Mouse (Mus musculus) hindbrain, postnatal 0 days (tissue): ENCODE data around the gene Pacs2. TPM values are rescaled to one million over a fixed set of nuclear protein-coding genes. Genes with fewer than 3 reads are reported as not detected.

Experiments used
- ATAC-seq: fragments of 200-750 bp; cut with Nextera tagmentation; 2 replicates; pipeline ENCODE4 v1.8.0; 2017; ENCODE audit warnings: mild to moderate bottlenecking, moderate TSS enrichment, moderate library complexity
- DNase-seq: peaks from one replicate; pipeline ENCODE4 v3.0.0-alpha.2; 2015; ENCODE audit warnings: low spot score
- H3K27ac ChIP-seq: fragments of 300-500 bp; sonication (generic); 2 replicates; pipeline ENCODE4 v1.5.1; 2014; ENCODE audit warnings: mild to moderate bottlenecking
- H3K27me3 ChIP-seq: fragments of 300-500 bp; sonication (generic); 2 replicates; pipeline ENCODE4 v1.6.1; 2014; ENCODE audit warnings: low read length, mixed read lengths; ENCODE audit not compliant: insufficient read depth
- H3K36me3 ChIP-seq: fragments of 300-500 bp; sonication (generic); 2 replicates; pipeline ENCODE4 v1.6.1; 2014; ENCODE audit warnings: low read length, mixed read lengths; ENCODE audit not compliant: insufficient read depth
- H3K4me1 ChIP-seq: fragments of 300-500 bp; sonication (generic); 2 replicates; pipeline ENCODE4 v1.6.1; 2014; ENCODE audit warnings: antibody characterized with exemption, low read length, mixed read lengths; ENCODE audit not compliant: insufficient read depth
- H3K4me2 ChIP-seq: fragments of 300-500 bp; sonication (generic); 2 replicates; pipeline ENCODE4 v1.6.1; 2014; ENCODE audit warnings: low read depth, mild to moderate bottlenecking, low read length, moderate library complexity, mixed read lengths
- H3K4me3 ChIP-seq: fragments of 300-500 bp; sonication (generic); 2 replicates; pipeline ENCODE4 v1.5.1; 2014; ENCODE audit warnings: low read length
- H3K9ac ChIP-seq: fragments of 300-500 bp; sonication (generic); replicated peaks from 2 replicates; pipeline ENCODE4 v1.6.1; 2014; ENCODE audit warnings: mild to moderate bottlenecking, low read length, moderate library complexity, mixed read lengths
- H3K9me3 ChIP-seq: fragments of 300-500 bp; sonication (generic); 2 replicates; pipeline ENCODE4 v1.6.1; 2016; ENCODE audit warnings: low read length, mixed read lengths
- CTCF ChIP-seq: IDR thresholded peaks from 2 replicates; pipeline ENCODE4 v1.5.1; 2016; ENCODE audit warnings: antibody characterized with exemption, control low read depth, low read depth
- WGBS: fragments of 180-500 bp; shearing (Covaris S2); extraction: QIAGEN DNeasy Blood & Tissue Kit; methylation state at CpG from one replicate; pipeline ENCODE4 v1.1.7; 2014; 5-methylcytosine and 5-hydroxymethylcytosine counted together
- polyA plus RNA-seq: library from polyadenylated mRNA; unstranded; fragments of >200 nt; fragmentation: Nextera tagmentation; extraction: Ambion mirVana; gene quantifications from 2 replicates; pipeline ENCODE4 v1.2.1, GENCODE M21; 2015
- total RNA-seq: library from RNA; depleted of rRNA; stranded (reverse); fragments of >200 nt; gene quantifications from 2 replicates; pipeline ENCODE4 v1.2.3, GENCODE M21; 2014

Gene Pacs2
- total and polyA plus RNA-seq, 2 experiments from 2014 or later = 20.3 to 111 TPM

- no peak overlapping the region for H3K9ac ChIP-seq
- H3K9me3 ChIP-seq = no peaks in the 10 kb centered on the region
- DNase-seq (peak; percentile 15), ATAC-seq (no peak)
- no peak overlapping the region for H3K4me2 ChIP-seq
- H3K36me3 ChIP-seq = peaks cover 5% of the 10 kb centered on the region; the same call in 1 of the 2 replicates
- no peak overlapping the region for H3K4me3 ChIP-seq
- peak overlapping the region; percentile 48; the same call in 1 of the 2 replicates for H3K27ac ChIP-seq
- WGBS = 49% methylated on average over 9 of the region's 9 CpGs
- H3K4me1 ChIP-seq = peaks cover 6% of the 10 kb centered on the region
- H3K27me3 ChIP-seq = no peaks in the 10 kb centered on the region
- no peak for TF ChIP-seq CTCF
These were observed 14.6 kb downstream of the Pacs2 start for GRCm38 (mm10) chr12:113028898-113029297.

GRCm38 (mm10) chr12:113030046-113030445 lies 15.7 kb downstream of the Pacs2 start:
- H3K27me3 ChIP-seq = no peaks in the 10 kb centered on the region
- H3K4me2 ChIP-seq = no peak overlapping the region
- H3K9ac ChIP-seq = no peak overlapping the region
- H3K4me3 ChIP-seq = no peak overlapping the region
- no peaks in the 10 kb centered on the region for H3K9me3 ChIP-seq
- no peak overlapping the region for H3K27ac ChIP-seq
- DNase-seq (no peak), ATAC-seq (no peak)
- no peak for TF ChIP-seq CTCF
- H3K4me1 ChIP-seq = peaks cover 6% of the 10 kb centered on the region
- H3K36me3 ChIP-seq = peaks cover 5% of the 10 kb centered on the region; the same call in 1 of the 2 replicates
- WGBS = 65% methylated on average over 4 of the region's 4 CpGs

- Histone ChIP-seq H3K9me3 (no peaks in the 10 kb centered on the region), H3K4me3 (no peak overlapping the region), H3K27ac (no peak overlapping the region), H3K4me1 (peaks cover 6% of the 10 kb centered on the region), H3K27me3 (no peaks in the 10 kb centered on the region), H3K36me3 (no peaks in the 10 kb centered on the region), H3K9ac (no peak overlapping the region), H3K4me2 (no peak overlapping the region)
- 89% methylated on average over 9 of the region's 9 CpGs for WGBS
- DNase-seq (no peak), ATAC-seq (no peak)
- TF ChIP-seq CTCF = no peak
These were observed 16.7 kb downstream of the Pacs2 start for GRCm38 (mm10) chr12:113030993-113031392.

- ATAC-seq = no peak
- Histone ChIP-seq H3K9me3 (no peaks in the 10 kb centered on the region), H3K27me3 (no peaks in the 10 kb centered on the region), H3K4me2 (no peak overlapping the region), H3K27ac (no peak overlapping the region), H3K36me3 (no peaks in the 10 kb centered on the region), H3K9ac (no peak overlapping the region), H3K4me1 (peaks cover 6% of the 10 kb centered on the region), H3K4me3 (no peak overlapping the region)
- WGBS = 87% methylated on average over 6 of the region's 6 CpGs
- no peak for DNase-seq
- TF ChIP-seq CTCF = no peak
These were observed 17.1 kb downstream of the Pacs2 start for GRCm38 (mm10) chr12:113031441-113031840.

- Histone ChIP-seq H3K4me1 (peaks cover 6% of the 10 kb centered on the region), H3K27me3 (no peaks in the 10 kb centered on the region), H3K4me3 (no peak overlapping the region), H3K9me3 (no peaks in the 10 kb centered on the region), H3K36me3 (no peaks in the 10 kb centered on the region), H3K27ac (peak overlapping the region; percentile 59; the same call in 1 of the 2 replicates), H3K4me2 (no peak overlapping the region), H3K9ac (no peak overlapping the region)
- ATAC-seq (peak; percentile 74), DNase-seq (peak; percentile 69)
- 43% methylated on average over 11 of the region's 11 CpGs for WGBS
- TF ChIP-seq CTCF = peak; percentile 35; the same call in 1 of the 2 replicates
These were observed 18.3 kb downstream of the Pacs2 start for GRCm38 (mm10) chr12:113032296-113033250.

GRCm38 (mm10) chr12:113035093-113035492 lies 20.8 kb downstream of the Pacs2 start:
- Histone ChIP-seq H3K36me3 (no peaks in the 10 kb centered on the region), H3K27me3 (no peaks in the 10 kb centered on the region), H3K9me3 (no peaks in the 10 kb centered on the region), H3K4me3 (no peak overlapping the region), H3K4me2 (no peak overlapping the region), H3K9ac (no peak overlapping the region), H3K27ac (no peak overlapping the region), H3K4me1 (no peaks in the 10 kb centered on the region)
- WGBS = 86% methylated on average over 2 of the region's 2 CpGs
- TF ChIP-seq CTCF = no peak
- ATAC-seq (no peak), DNase-seq (no peak)

- no peak for TF ChIP-seq CTCF
- no peak for ATAC-seq
- 89% methylated on average over 4 of the region's 4 CpGs for WGBS
These were observed 22.7 kb downstream of the Pacs2 start for GRCm38 (mm10) chr12:113036996-113037395.

More at GRCm38 (mm10) chr12:113036996-113037395, 22.7 kb downstream of the Pacs2 start:
- Histone ChIP-seq H3K4me3 (no peak overlapping the region), H3K9me3 (no peaks in the 10 kb centered on the region), H3K4me2 (no peak overlapping the region), H3K27me3 (no peaks in the 10 kb centered on the region), H3K36me3 (no peaks in the 10 kb centered on the region), H3K9ac (no peak overlapping the region), H3K4me1 (peaks cover 10% of the 10 kb centered on the region), H3K27ac (no peak overlapping the region)
- DNase-seq = no peak
